Mouse (Mus musculus): ENCODE measurements around the gene Hypk. TPM values are rescaled to one million over a fixed set of nuclear protein-coding genes. Genes with fewer than 3 reads are reported as not detected.
A peak's percentile ranks its signal among the peaks of the same experiment; 100 is the strongest.
"Not testable (repeated sequence)": the region's sequence is repeated elsewhere in the genome, so short reads cannot be mapped to it uniquely, and the experiment has no call there.

The Hypk gene
- polyA plus RNA-seq, 1 experiment from 2014 or later, result 129 TPM

- H3K4me1 ChIP-seq, result peaks cover 33% of the 10 kb centered on the region
- peak overlapping the region; percentile 99 for H3K4me3 ChIP-seq
- peak; percentile 20 for DNase-seq (ENCODE audit: low spot score)
- peaks cover 36% of the 10 kb centered on the region for H3K36me3 ChIP-seq
- WGBS, result 4% methylated on average over 7 of the region's 7 CpGs
- peak overlapping the region; percentile 96 for H3K27ac ChIP-seq (replicated peaks)
- no peaks in the 10 kb centered on the region for H3K9me3 ChIP-seq (replicated peaks)
- no peaks in the 10 kb centered on the region for H3K27me3 ChIP-seq (ENCODE audit: low read depth, poor library complexity, severe bottlenecking)
Measured at GRCm38 (mm10) chr2:121450093-121450492, 3.0 kb upstream of the Hypk start.

GRCm38 (mm10) chr2:121452361-121452760, 729 bp upstream of the Hypk start:
- H3K4me3 ChIP-seq, result 0 out of 2 replicates have a peak overlapping the region, but pooled peaks have one; percentile 2
- H3K36me3 ChIP-seq, result peaks cover 36% of the 10 kb centered on the region
- H3K9me3 ChIP-seq (replicated peaks), result no peaks in the 10 kb centered on the region
- DNase-seq (ENCODE audit: low spot score), result no peak
- 90% methylated on average over 4 of the region's 4 CpGs for WGBS
- no peak overlapping the region for H3K27ac ChIP-seq (replicated peaks)
- peaks cover 40% of the 10 kb centered on the region for H3K4me1 ChIP-seq
- H3K27me3 ChIP-seq (ENCODE audit: low read depth, poor library complexity, severe bottlenecking), result no peaks in the 10 kb centered on the region

GRCm38 (mm10) chr2:121453917-121454316, 827 bp downstream of the Hypk start:
- Histone ChIP-seq H3K9me3 (replicated peaks) (no peaks in the 10 kb centered on the region), H3K36me3 (peaks cover 46% of the 10 kb centered on the region), H3K27me3 (ENCODE audit: low read depth, poor library complexity, severe bottlenecking) (no peaks in the 10 kb centered on the region), H3K4me3 (no peak overlapping the region), H3K4me1 (peaks cover 39% of the 10 kb centered on the region), H3K27ac (replicated peaks) (no peak overlapping the region)
- DNase-seq (ENCODE audit: low spot score), result no peak
- 88% methylated on average over 6 of the region's 6 CpGs for WGBS

- no peak overlapping the region for H3K27ac ChIP-seq (replicated peaks)
Measured at GRCm38 (mm10) chr2:121455534-121455933, 2.4 kb downstream of the Hypk start.

GRCm38 (mm10) chr2:121456692-121457642, 3.9 kb downstream of the Hypk start, which contains the start of gene Serinc4:
Gene Serinc4 (minus strand): TSS chr2:121456781.
- H3K4me3 ChIP-seq, result peak within 1 kb of the TSS; percentile 80
- DNase-seq (ENCODE audit: low spot score), result peak; percentile 87
- peaks cover 60% of the 10 kb centered on the region for H3K36me3 ChIP-seq
- no peaks in the 10 kb centered on the region for H3K9me3 ChIP-seq (replicated peaks)
- H3K27me3 ChIP-seq (ENCODE audit: low read depth, poor library complexity, severe bottlenecking), result no peaks in the 10 kb centered on the region
- peak within 1 kb of the TSS; percentile 87 for H3K27ac ChIP-seq (replicated peaks)
- 4% methylated on average over 41 of the region's 41 CpGs for WGBS
- peaks cover 23% of the 10 kb centered on the region for H3K4me1 ChIP-seq

More at GRCm38 (mm10) chr2:121455534-121455933, 2.4 kb downstream of the Hypk start:
- 0 out of 2 replicates have a peak overlapping the region, but pooled peaks have one; percentile 7 for H3K4me3 ChIP-seq
- peaks cover 34% of the 10 kb centered on the region for H3K4me1 ChIP-seq
- H3K36me3 ChIP-seq, result peaks cover 62% of the 10 kb centered on the region
- no peaks in the 10 kb centered on the region for H3K27me3 ChIP-seq (ENCODE audit: low read depth, poor library complexity, severe bottlenecking)
- DNase-seq (ENCODE audit: low spot score), result no peak
- H3K9me3 ChIP-seq (replicated peaks), result no peaks in the 10 kb centered on the region
- 81% methylated on average over 5 of the region's 5 CpGs for WGBS

GRCm38 (mm10) chr2:121460071-121460470, 7.0 kb downstream of the Hypk start:
- WGBS, result 82% methylated on average over 2 of the region's 2 CpGs
- H3K4me1 ChIP-seq, result peaks cover 16% of the 10 kb centered on the region
- no peak overlapping the region for H3K27ac ChIP-seq (replicated peaks)
- H3K36me3 ChIP-seq, result peaks cover 37% of the 10 kb centered on the region
- DNase-seq (ENCODE audit: low spot score), result no peak
- H3K4me3 ChIP-seq, result no peak overlapping the region
- H3K9me3 ChIP-seq (replicated peaks), result no peaks in the 10 kb centered on the region
- H3K27me3 ChIP-seq (ENCODE audit: low read depth, poor library complexity, severe bottlenecking), result no peaks in the 10 kb centered on the region

- DNase-seq (ENCODE audit: low spot score); H3K4me3 ChIP-seq; H3K9me3 ChIP-seq (replicated peaks); H3K27me3 ChIP-seq (ENCODE audit: low read depth, poor library complexity, severe bottlenecking); H3K4me1 ChIP-seq; H3K27ac ChIP-seq (replicated peaks): not testable (repeated sequence)
- WGBS, result 78% methylated on average over 2 of the region's 6 CpGs
- peaks cover 18% of the 10 kb centered on the region for H3K36me3 ChIP-seq
Measured at GRCm38 (mm10) chr2:121468982-121469381, 15.9 kb downstream of the Hypk start.

GRCm38 (mm10) chr2:121472783-121473182, 19.7 kb downstream of the Hypk start:
- not testable (repeated sequence) for DNase-seq (ENCODE audit: low spot score); H3K27ac ChIP-seq (replicated peaks); H3K27me3 ChIP-seq (ENCODE audit: low read depth, poor library complexity, severe bottlenecking); H3K4me1 ChIP-seq; H3K9me3 ChIP-seq (replicated peaks)
- Histone ChIP-seq H3K4me3 (peak overlapping the region; percentile 66), H3K36me3 (peaks cover 18% of the 10 kb centered on the region)
- 93% methylated on average over 3 of the region's 3 CpGs for WGBS

GRCm38 (mm10) chr2:121473301-121474179, 20.4 kb downstream of the Hypk start, which contains the start of gene Mfap1b:
Gene Mfap1b (minus strand): TSS chr2:121474067.
- not testable (repeated sequence) for H3K27me3 ChIP-seq (ENCODE audit: low read depth, poor library complexity, severe bottlenecking); H3K4me1 ChIP-seq; H3K9me3 ChIP-seq (replicated peaks)
- Histone ChIP-seq H3K4me3 (peak within 1 kb of the TSS; percentile 66), H3K27ac (replicated peaks) (peak within 1 kb of the TSS; percentile 59; the same call in 1 of the 2 replicates), H3K36me3 (peaks cover 14% of the 10 kb centered on the region)
- peak; percentile 79 for DNase-seq (ENCODE audit: low spot score)
- 6% methylated on average over 41 of the region's 41 CpGs for WGBS

- Histone ChIP-seq H3K27ac (replicated peaks) (peak overlapping the region; percentile 59; the same call in 1 of the 2 replicates), H3K27me3 (ENCODE audit: low read depth, poor library complexity, severe bottlenecking) (no peaks in the 10 kb centered on the region), H3K4me1 (peaks cover 4% of the 10 kb centered on the region; the same call in 1 of the 2 replicates), H3K36me3 (peaks cover 14% of the 10 kb centered on the region), H3K9me3 (replicated peaks) (no peaks in the 10 kb centered on the region), H3K4me3 (peak overlapping the region; percentile 66)
- WGBS, result 41% methylated on average over 8 of the region's 8 CpGs
- DNase-seq (ENCODE audit: low spot score), result no peak
Measured at GRCm38 (mm10) chr2:121474180-121474535, 21.1 kb downstream of the Hypk start.

GRCm38 (mm10) chr2:121475306-121475705, 22.2 kb downstream of the Hypk start:
- not testable (repeated sequence) for H3K27ac ChIP-seq (replicated peaks); H3K4me1 ChIP-seq; H3K9me3 ChIP-seq (replicated peaks); H3K27me3 ChIP-seq (ENCODE audit: low read depth, poor library complexity, severe bottlenecking); DNase-seq (ENCODE audit: low spot score); H3K4me3 ChIP-seq
- H3K36me3 ChIP-seq, result peaks cover 11% of the 10 kb centered on the region
- WGBS, result 97% methylated on average over 2 of the region's 2 CpGs

- H3K27me3 ChIP-seq (ENCODE audit: low read depth, poor library complexity, severe bottlenecking), result no peaks in the 10 kb centered on the region
- peaks cover 4% of the 10 kb centered on the region; the same call in 1 of the 2 replicates for H3K4me1 ChIP-seq
- H3K9me3 ChIP-seq (replicated peaks), result no peaks in the 10 kb centered on the region
- no peaks in the 10 kb centered on the region for H3K36me3 ChIP-seq
- no peak overlapping the region for H3K4me3 ChIP-seq
- WGBS, result 86% methylated on average over 3 of the region's 3 CpGs
- DNase-seq (ENCODE audit: low spot score), result no peak
- no peak overlapping the region for H3K27ac ChIP-seq (replicated peaks)
Measured at GRCm38 (mm10) chr2:121477491-121478266, 24.6 kb downstream of the Hypk start.

Measured in midbrain, embryonic 10.5 days (tissue).